Mouse (Mus musculus): Measurements from ENCODE around the gene Olfr1029.
"Not testable (repeated sequence)": the region's sequence is repeated elsewhere in the genome, so short reads cannot be mapped to it uniquely, and the experiment has no call there.

The Olfr1029 gene

DNA sequence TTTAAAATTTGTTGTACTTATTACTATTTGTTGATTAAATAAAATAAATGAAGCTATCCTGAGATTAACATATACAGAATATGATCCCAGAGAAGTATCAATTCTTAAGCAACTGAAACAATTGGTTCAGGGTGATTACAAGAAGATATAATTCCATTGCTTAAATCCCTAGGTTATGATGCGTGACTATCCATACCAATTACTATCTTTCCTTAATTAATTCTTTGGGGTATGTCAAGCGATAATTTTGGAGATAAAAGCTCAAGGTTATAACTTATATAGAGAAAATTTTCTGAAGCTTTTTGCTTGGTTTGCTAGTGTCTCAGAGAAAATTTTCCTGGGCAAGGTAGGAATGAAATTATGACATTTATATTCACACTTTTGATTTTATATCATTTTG, at the start of gene Olfr1029:
Gene Olfr1029, plus strand, starts transcription at position 301 of the 400 bp plus-strand sequence.
- no peak for DNase-seq

DNA sequence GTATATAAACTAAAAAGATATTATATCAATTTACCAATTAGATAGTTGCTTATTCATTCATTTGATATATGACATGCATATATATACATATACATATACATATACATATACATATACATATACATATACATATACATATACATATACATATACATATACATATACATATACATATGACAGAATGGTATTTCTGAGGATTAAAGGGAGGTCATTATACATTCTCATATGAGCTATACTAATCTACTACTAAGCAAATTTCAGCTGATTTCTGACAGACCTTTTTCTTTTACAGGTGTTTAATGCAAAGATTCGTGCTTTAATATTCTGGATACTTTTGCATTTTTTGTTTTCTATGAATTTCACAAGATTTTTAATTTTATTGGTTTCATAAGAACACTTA, 23.6 kb upstream of the Olfr1029 start, which contains the start of gene Olfr1028:
Gene Olfr1028, plus strand, starts transcription at position 301 of the 400 bp plus-strand sequence.
- no peak for DNase-seq

DNA sequence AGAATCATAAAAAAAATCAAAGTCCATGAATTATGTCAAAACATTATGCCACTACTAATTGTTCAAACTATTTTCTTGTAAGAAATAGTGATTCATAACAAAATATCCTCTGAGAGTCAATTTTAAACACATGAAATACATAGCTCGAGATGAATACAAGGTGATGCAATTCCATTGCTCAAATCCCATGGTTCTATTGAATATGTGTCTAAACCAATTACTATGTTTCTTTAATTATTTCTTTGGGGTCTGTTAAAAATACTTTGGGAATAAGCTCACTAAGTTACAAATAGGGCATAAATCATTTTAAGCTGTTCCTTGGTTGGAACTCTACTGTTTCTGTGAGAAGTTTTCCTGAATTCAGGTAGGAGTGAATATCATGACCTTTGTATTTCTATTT, 5.3 kb downstream of the Olfr1029 start, which contains the start of gene Olfr1030:
Gene Olfr1030, plus strand, starts transcription at position 301 of the 400 bp plus-strand sequence.
- no peak for DNase-seq

DNA sequence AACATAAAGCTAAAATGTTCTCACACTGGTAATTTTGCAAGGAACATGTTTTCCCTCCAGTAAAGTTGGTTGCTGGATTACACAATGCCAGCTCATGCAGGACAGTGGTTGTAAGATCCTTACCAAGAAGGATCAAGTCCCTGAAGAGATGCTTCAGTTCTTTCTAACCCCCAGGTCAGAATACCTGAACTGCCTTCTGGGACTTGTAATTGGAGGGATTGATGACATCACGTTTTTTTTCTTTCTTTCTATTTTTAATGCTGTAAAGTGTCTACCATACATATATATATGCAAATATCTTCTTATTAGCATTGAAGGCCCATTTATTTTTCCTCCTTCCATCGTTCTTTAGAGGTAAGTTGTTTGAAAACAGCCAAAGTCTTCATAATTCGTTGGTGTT, 16.3 kb downstream of the Olfr1029 start, which contains the start of gene Olfr1031:
Gene Olfr1031, plus strand, starts transcription at position 301 of the 400 bp plus-strand sequence.
- no peak for DNase-seq

DNA sequence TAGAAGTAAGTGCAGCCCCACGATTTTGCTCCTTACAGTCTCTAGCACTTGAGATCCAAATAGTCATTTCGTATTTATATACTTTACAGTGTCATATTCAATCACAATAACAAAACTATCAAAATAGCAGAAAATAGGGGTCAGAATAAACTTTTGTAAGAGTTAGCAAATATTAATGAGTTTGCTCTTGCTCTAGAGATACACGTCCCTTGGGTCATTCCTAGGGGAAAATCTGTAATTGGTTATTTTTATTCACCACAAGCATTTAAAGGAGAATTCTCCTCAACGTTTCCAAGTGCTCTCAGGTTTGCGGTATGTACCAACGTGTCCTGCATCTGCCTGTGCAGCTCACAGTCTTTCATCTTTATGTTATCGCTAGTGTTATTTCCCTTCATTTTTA, 31.5 kb downstream of the Olfr1029 start, which contains the start of gene Olfr1032:
Gene Olfr1032, plus strand, starts transcription at position 301 of the 400 bp plus-strand sequence.
- no peak for DNase-seq

DNA sequence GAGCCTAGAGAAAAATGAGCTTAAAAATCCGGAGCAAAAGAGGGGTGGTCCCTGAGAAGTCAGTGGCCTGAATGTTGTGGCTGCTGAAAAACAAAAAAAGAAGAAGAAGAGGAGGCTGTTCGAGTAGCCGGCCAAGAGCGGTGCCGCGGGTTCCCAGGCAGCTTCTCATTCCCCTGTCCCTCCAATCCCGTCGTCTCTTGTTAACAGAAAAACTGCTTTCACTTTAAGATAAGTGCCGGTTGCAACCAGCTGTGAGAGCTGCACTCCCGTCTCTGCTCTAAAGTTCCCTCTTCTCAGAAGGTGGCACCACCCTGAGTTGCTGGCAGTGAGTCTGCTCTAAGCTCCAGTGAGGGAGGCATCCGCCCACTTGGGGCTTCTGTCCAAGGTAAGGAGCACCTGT, 46.7 kb downstream of the Olfr1029 start, which contains the start of gene Olfr1033:
Gene Olfr1033, plus strand, starts transcription at position 228 of the 400 bp plus-strand sequence.
- DNase-seq, result peak; percentile 4

DNA sequence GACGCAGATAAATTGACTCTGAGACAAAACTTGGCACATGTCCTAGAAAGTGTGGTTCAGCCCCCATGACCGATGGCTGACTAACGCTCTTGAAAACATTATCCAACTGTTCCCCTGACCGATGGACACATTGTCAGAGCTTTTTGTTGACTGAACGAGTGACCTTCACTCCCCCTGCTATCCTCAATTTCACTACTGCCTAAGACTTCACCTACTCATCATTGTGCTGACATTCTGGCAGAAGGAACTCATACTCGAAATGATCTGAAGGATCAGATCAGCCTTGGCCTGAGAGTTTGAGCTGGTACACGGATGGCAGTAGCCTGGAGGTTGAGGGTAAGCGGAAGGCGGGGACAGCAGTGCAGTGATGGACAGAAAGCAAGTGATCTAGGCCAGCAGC, 47.8 kb downstream of the Olfr1029 start:
- DNase-seq, result not testable (repeated sequence)

All from thymus, postnatal 4 days (tissue).